Comparison of ENCODE assay signal across 32 mouse cellular contexts in the genomic region with DNA sequence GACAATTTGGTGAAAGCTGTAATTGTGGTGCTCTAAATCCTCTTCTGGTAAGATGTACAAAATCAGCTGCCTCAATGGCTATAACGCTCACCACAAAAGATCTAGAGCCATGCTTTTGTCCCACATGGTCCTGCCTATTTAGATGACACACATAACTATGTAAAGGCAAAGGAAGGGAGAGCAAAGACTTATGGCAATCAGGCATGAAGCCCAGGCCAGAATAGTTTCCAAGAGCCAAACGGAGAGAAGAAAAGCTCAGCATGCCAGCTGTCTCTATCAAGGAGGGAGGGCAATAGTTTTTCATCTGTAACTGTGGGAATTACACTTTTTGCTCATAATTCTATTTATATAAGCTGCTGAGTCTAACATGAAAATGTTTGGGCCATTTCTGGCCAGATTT. TPM values are rescaled to one million over a fixed set of nuclear protein-coding genes. Genes with fewer than 3 reads are reported as not detected.
DNase-seq lines count a peak whose midpoint lies in the region; ATAC-seq and TF ChIP-seq lines count a peak whose summit lies in the region.
"Had no signal": no experiment of that assay in that cellular context is flagged by ENCODE, and none has a peak within 500 bp of the region (broad histone marks: within the 10 kb centered on the region; RNA-seq: fewer than 3 reads in every experiment).

No protein-coding gene starts in this region.

- no peak for DNase-seq in forebrain, postnatal 0 days
- no peak for DNase-seq in heart, postnatal 4 days
- no peak for DNase-seq in heart, postnatal 0 days (ENCODE audit: low spot score)
- DNase-seq in heart, postnatal 14 days = no peak
- DNase-seq in brain, embryonic 14.5 days (ENCODE audit: low read depth) = peak; percentile 26
- DNase-seq: adrenal gland, adult 8-10 months; cerebellum, adult 11 months; cerebellum, adult 9-11 months; gastrocnemius, postnatal 36 days; kidney, adult 11 months; kidney, postnatal 36 days; right cerebral cortex, postnatal 4 days; thymus, adult 18-20 months; thymus, postnatal 25 days had no signal

- intact Hi-C loops in heart, postnatal 14 days (cut with DNase I) = no loop called here

- WGBS in forebrain, postnatal 0 days = 37% methylated on average over 2 of the region's 2 CpGs
- WGBS in forebrain, embryonic 13.5 days = 66% methylated on average over 2 of the region's 2 CpGs
- WGBS in heart, embryonic 12.5 days = 66% methylated on average over 2 of the region's 2 CpGs
- 33% methylated on average over 2 of the region's 2 CpGs for WGBS in heart, postnatal 0 days

- H3K4me2 ChIP-seq in forebrain, postnatal 0 days (ENCODE audit: low read depth) = no peak overlapping the region
- no peak overlapping the region for H3K4me2 ChIP-seq in forebrain, embryonic 13.5 days
- no peak overlapping the region for H3K4me2 ChIP-seq in heart, embryonic 12.5 days
- H3K4me2 ChIP-seq in heart, postnatal 0 days (ENCODE audit: low read depth, low read length) = no peak overlapping the region
- H3K4me2 ChIP-seq: embryonic facial prominence, embryonic 13.5 days; hindbrain, embryonic 14.5 days; kidney, embryonic 15.5 days; limb, embryonic 12.5 days; liver, embryonic 15.5 days; lung, embryonic 15.5 days; midbrain, embryonic 13.5 days; neural tube, embryonic 13.5 days had no signal

- H3K36me3 ChIP-seq in forebrain, postnatal 0 days (ENCODE audit: insufficient read depth) = no peaks in the 10 kb centered on the region
- H3K36me3 ChIP-seq in forebrain, embryonic 13.5 days (ENCODE audit: poor library complexity, severe bottlenecking) = peaks cover 5% of the 10 kb centered on the region; the same call in 1 of the 2 replicates
- peaks cover 13% of the 10 kb centered on the region for H3K36me3 ChIP-seq in heart, embryonic 12.5 days
- no peaks in the 10 kb centered on the region; the same call in 1 of the 2 replicates for H3K36me3 ChIP-seq in heart, postnatal 0 days (replicated peaks; ENCODE audit: control insufficient read depth, insufficient read depth, low read length)
- H3K36me3 ChIP-seq: G1E; kidney, embryonic 15.5 days; liver, embryonic 15.5 days; lung, embryonic 15.5 days; neural tube, embryonic 13.5 days had no signal

- TF ChIP-seq CTCF in forebrain, postnatal 0 days (IDR thresholded peaks at IDR 0.05; ENCODE audit: low read depth) = no peak
- TF ChIP-seq CTCF in heart, postnatal 0 days (IDR thresholded peaks at IDR 0.05; ENCODE audit: low read depth) = no peak
- TF ChIP-seq CTCF in brain, embryonic 14.5 days (IDR thresholded peaks at IDR 0.05; ENCODE audit: borderline replicate concordance, extremely low read depth, insufficient read depth, insufficient read length) = no peak

- H3K4me1 ChIP-seq in forebrain, postnatal 0 days (ENCODE audit: insufficient read depth) = no peaks in the 10 kb centered on the region
- no peaks in the 10 kb centered on the region for H3K4me1 ChIP-seq in forebrain, embryonic 13.5 days
- peaks cover 61% of the 10 kb centered on the region for H3K4me1 ChIP-seq in heart, embryonic 12.5 days (replicated peaks)
- peaks cover 48% of the 10 kb centered on the region for H3K4me1 ChIP-seq in heart, postnatal 0 days (ENCODE audit: control insufficient read depth, insufficient read depth)
- H3K4me1 ChIP-seq: embryonic facial prominence, embryonic 13.5 days; forebrain, embryonic 10.5 days; kidney, embryonic 15.5 days; limb, embryonic 12.5 days; liver, embryonic 15.5 days; midbrain, embryonic 13.5 days; neural tube, embryonic 13.5 days had no signal

- H3K27ac ChIP-seq in forebrain, postnatal 0 days (ENCODE audit: low read depth, low read length) = no peak overlapping the region
- no peak overlapping the region for H3K27ac ChIP-seq in forebrain, embryonic 13.5 days
- peak overlapping the region; percentile 77; the same call in 1 of the 2 replicates for H3K27ac ChIP-seq in heart, embryonic 12.5 days (ENCODE audit: poor library complexity, severe bottlenecking)
- H3K27ac ChIP-seq in heart, postnatal 0 days (ENCODE audit: low read depth) = peak overlapping the region; percentile 80
- H3K27ac ChIP-seq: embryonic facial prominence, embryonic 13.5 days; forebrain, embryonic 10.5 days; hindbrain, embryonic 14.5 days; kidney, embryonic 15.5 days; layer of hippocampus, adult 2 months; left cerebral cortex, adult 2 months; limb, embryonic 12.5 days; liver, embryonic 15.5 days; lung, embryonic 15.5 days; macrophage; midbrain, embryonic 13.5 days; neural tube, embryonic 13.5 days; stomach, postnatal 0 days had no signal

- no peak for TF ChIP-seq EP300 in heart, postnatal 0 days (IDR thresholded peaks at IDR 0.05; ENCODE audit: low read depth)

- peak; percentile 58 for ATAC-seq in forebrain, postnatal 0 days
- ATAC-seq in forebrain, embryonic 13.5 days = no peak
- no peak for ATAC-seq in heart, embryonic 12.5 days (ENCODE audit: insufficient number of reproducible peaks, low FRiP score)
- no peak for ATAC-seq in heart, postnatal 0 days (ENCODE audit: insufficient read depth, low read depth)
- ATAC-seq: forebrain, embryonic 16.5 days; inflammation-experienced regulatory T-cells, adult 6 months; midbrain, embryonic 13.5 days had no signal

- H3K9me3 ChIP-seq in forebrain, postnatal 0 days (ENCODE audit: low read length) = no peaks in the 10 kb centered on the region
- peaks cover 3% of the 10 kb centered on the region; the same call in 1 of the 2 replicates for H3K9me3 ChIP-seq in forebrain, embryonic 13.5 days (replicated peaks)
- H3K9me3 ChIP-seq in heart, embryonic 12.5 days (replicated peaks) = 0 out of 2 replicates have a peak, but pooled peaks cover 3% of the 10 kb centered on the region
- no peaks in the 10 kb centered on the region for H3K9me3 ChIP-seq in heart, postnatal 0 days (replicated peaks; ENCODE audit: control insufficient read depth, low read length)
- H3K9me3 ChIP-seq: embryonic facial prominence, embryonic 13.5 days; forebrain, embryonic 10.5 days; G1E; kidney, embryonic 15.5 days; limb, embryonic 12.5 days; liver, embryonic 15.5 days; lung, embryonic 15.5 days; midbrain, embryonic 13.5 days; neural tube, embryonic 13.5 days had no signal

- no peaks in the 10 kb centered on the region for H3K27me3 ChIP-seq in forebrain, postnatal 0 days (ENCODE audit: insufficient read depth, low read length)
- no peaks in the 10 kb centered on the region for H3K27me3 ChIP-seq in forebrain, embryonic 13.5 days
- H3K27me3 ChIP-seq in heart, embryonic 12.5 days (replicated peaks) = no peaks in the 10 kb centered on the region
- no peaks in the 10 kb centered on the region for H3K27me3 ChIP-seq in heart, postnatal 0 days (ENCODE audit: control insufficient read depth, insufficient read depth, low read length)
- H3K27me3 ChIP-seq: embryonic facial prominence, embryonic 13.5 days; kidney, embryonic 15.5 days; limb, embryonic 12.5 days; liver, embryonic 15.5 days; lung, embryonic 15.5 days; midbrain, embryonic 13.5 days; neural tube, embryonic 13.5 days had no signal

- TF ChIP-seq POLR2A in brain, embryonic 14.5 days (IDR thresholded peaks at IDR 0.05; ENCODE audit: borderline replicate concordance, extremely low read depth, insufficient read depth, insufficient read length, poor library complexity, severe bottlenecking) = no peak

- H3K4me3 ChIP-seq in forebrain, postnatal 0 days (ENCODE audit: low read depth, low read length) = no peak overlapping the region
- no peak overlapping the region for H3K4me3 ChIP-seq in forebrain, embryonic 13.5 days
- no peak overlapping the region for H3K4me3 ChIP-seq in heart, embryonic 12.5 days
- no peak overlapping the region for H3K4me3 ChIP-seq in heart, postnatal 0 days (ENCODE audit: low read depth, low read length)
- H3K4me3 ChIP-seq: embryonic facial prominence, embryonic 13.5 days; forebrain, embryonic 10.5 days; kidney, embryonic 15.5 days; layer of hippocampus, adult 2 months; left cerebral cortex, adult 2 months; limb, embryonic 12.5 days; liver, embryonic 15.5 days; lung, embryonic 15.5 days; midbrain, embryonic 13.5 days; neural tube, embryonic 13.5 days had no signal

- H3K9ac ChIP-seq in forebrain, postnatal 0 days = no peak overlapping the region
- H3K9ac ChIP-seq in forebrain, embryonic 13.5 days = no peak overlapping the region
- no peak overlapping the region for H3K9ac ChIP-seq in heart, embryonic 12.5 days
- no peak overlapping the region for H3K9ac ChIP-seq in heart, postnatal 0 days (replicated peaks; ENCODE audit: low read depth, low read length)
- H3K9ac ChIP-seq: embryonic facial prominence, embryonic 13.5 days; hindbrain, embryonic 14.5 days; kidney, embryonic 15.5 days; limb, embryonic 12.5 days; liver, embryonic 15.5 days; lung, embryonic 15.5 days; midbrain, embryonic 13.5 days; neural tube, embryonic 13.5 days had no signal

RNA-seq across cellular contexts. Expression of gene Grb10, which starts 45.3 kb away (rescaled TPM):
- total RNA-seq in forebrain, postnatal 0 days (2014; rRNA removed) = 58.4 and 80.3 TPM in 2 replicates
- polyA plus RNA-seq in forebrain, postnatal 0 days (2015; fragmentation: Nextera tagmentation; extraction: Ambion mirVana) = 24.8 and 32.7 TPM in 2 replicates
- polyA plus RNA-seq in forebrain, embryonic 13.5 days (2015; fragmentation: Nextera tagmentation; extraction: Ambion mirVana) = 165 and 188 TPM in 2 replicates
- 817 and 830 TPM in 2 replicates for polyA plus RNA-seq in heart, embryonic 12.5 days (2016; fragmentation: Nextera tagmentation; extraction: Ambion mirVana)
- 100 to 1,000 TPM; 356 to 401 TPM for total RNA-seq in heart, postnatal 4 days (2021)
- 687 and 726 TPM in 2 replicates for total RNA-seq in heart, postnatal 0 days (2014; rRNA removed; ENCODE audit: low replicate concordance)
- 190 and 200 TPM in 2 replicates for polyA plus RNA-seq in heart, postnatal 0 days (2015; fragmentation: Nextera tagmentation; extraction: Ambion mirVana)
- total RNA-seq in heart, postnatal 14 days (2021) = 100 to 1,000 TPM; 138 to 163 TPM
- 128 and 146 TPM in 2 replicates for polyA plus RNA-seq in brain, embryonic 14.5 days (2012; rRNA removed)
- polyA plus RNA-seq: G1E; inflammation-experienced regulatory T-cells, adult 6 months; macrophage had no signal

Comparison
In these comparisons a context has a peak if more than half of its experiments do, and no peak if none do; other contexts are left out.
1. H3K27ac ChIP-seq: peak in heart, embryonic 12.5 days (single experiment) and heart, postnatal 0 days (single experiment); none in forebrain, postnatal 0 days (single experiment) and forebrain, embryonic 13.5 days (single experiment).